ENCODE assay signal across 15 mouse cellular contexts in genomic region chr17:28253216-28253615, GRCm38 (mm10). TPM values are rescaled to one million over a fixed set of nuclear protein-coding genes. Genes with fewer than 3 reads are reported as not detected.
DNase-seq lines count a peak whose midpoint lies in the region; ATAC-seq and TF ChIP-seq lines count a peak whose summit lies in the region.
"Had no signal": no experiment of that assay in that cellular context is flagged by ENCODE, and none has a peak within 500 bp of the region (broad histone marks: within the 10 kb centered on the region; RNA-seq: fewer than 3 reads in every experiment).

No protein-coding gene starts in this region.

- 73% methylated on average over 7 of the region's 7 CpGs for WGBS in limb, embryonic 15.5 days
- 93% methylated on average over 7 of the region's 7 CpGs for WGBS in limb, embryonic 10.5 days
- 90% methylated on average over 7 of the region's 7 CpGs for WGBS in forebrain, postnatal 0 days

- no peak for TF ChIP-seq CTCF in forebrain, postnatal 0 days (IDR thresholded peaks at IDR 0.05; ENCODE audit: low read depth)

- no peak overlapping the region for H3K4me3 ChIP-seq in limb, embryonic 15.5 days
- no peak overlapping the region for H3K4me3 ChIP-seq in limb, embryonic 10.5 days
- H3K4me3 ChIP-seq in forebrain, postnatal 0 days (ENCODE audit: low read depth, low read length), result no peak overlapping the region
- H3K4me3 ChIP-seq: left cerebral cortex, adult 2 months; neural tube, embryonic 12.5 days had no signal

- H3K4me2 ChIP-seq in limb, embryonic 15.5 days, result no peak overlapping the region
- no peak overlapping the region for H3K4me2 ChIP-seq in forebrain, postnatal 0 days (ENCODE audit: low read depth)
- H3K4me2 ChIP-seq: neural tube, embryonic 12.5 days had no signal

- no peaks in the 10 kb centered on the region for H3K27me3 ChIP-seq in limb, embryonic 15.5 days
- no peaks in the 10 kb centered on the region for H3K27me3 ChIP-seq in limb, embryonic 10.5 days (ENCODE audit: low read depth, poor library complexity, severe bottlenecking)
- no peaks in the 10 kb centered on the region for H3K27me3 ChIP-seq in forebrain, postnatal 0 days (ENCODE audit: insufficient read depth, low read length)
- H3K27me3 ChIP-seq: neural tube, embryonic 12.5 days had no signal

- no peak overlapping the region for H3K9ac ChIP-seq in limb, embryonic 15.5 days
- H3K9ac ChIP-seq in forebrain, postnatal 0 days, result no peak overlapping the region
- H3K9ac ChIP-seq: neural tube, embryonic 12.5 days had no signal

- DNase-seq in limb, embryonic 10.5 days (ENCODE audit: low spot score), result no peak
- peak; percentile 46 for DNase-seq in embryo, embryonic 11 days
- peak; percentile 39 for DNase-seq in heart, postnatal 25 days (ENCODE audit: low spot score)
- peak; percentile 51 for DNase-seq in lung, postnatal 10 days
- no peak for DNase-seq in forebrain, postnatal 0 days
- DNase-seq in layer of hippocampus, postnatal 25 days (ENCODE audit: extremely low spot score in 1 of 2, low spot score in 1 of 2), result no peak
- DNase-seq in cerebellum, postnatal 36 days, result no peak
- DNase-seq: cerebellum, adult 11-12 months; right cerebral cortex, postnatal 4 days; thymus, postnatal 36 days had no signal

- no peak overlapping the region for H3K27ac ChIP-seq in limb, embryonic 15.5 days
- H3K27ac ChIP-seq in limb, embryonic 10.5 days, result no peak overlapping the region
- no peak overlapping the region for H3K27ac ChIP-seq in forebrain, postnatal 0 days (ENCODE audit: low read depth, low read length)
- H3K27ac ChIP-seq: left cerebral cortex, adult 2 months; macrophage; neural tube, embryonic 12.5 days had no signal

- peaks cover 9% of the 10 kb centered on the region; the same call in 1 of the 2 replicates for H3K36me3 ChIP-seq in limb, embryonic 15.5 days
- peaks cover 14% of the 10 kb centered on the region for H3K36me3 ChIP-seq in limb, embryonic 10.5 days
- H3K36me3 ChIP-seq in forebrain, postnatal 0 days (ENCODE audit: insufficient read depth), result no peaks in the 10 kb centered on the region
- H3K36me3 ChIP-seq: neural tube, embryonic 12.5 days had no signal

- H3K4me1 ChIP-seq in limb, embryonic 15.5 days, result peaks cover 63% of the 10 kb centered on the region
- H3K4me1 ChIP-seq in limb, embryonic 10.5 days, result peaks cover 61% of the 10 kb centered on the region
- H3K4me1 ChIP-seq in forebrain, postnatal 0 days (ENCODE audit: insufficient read depth), result no peaks in the 10 kb centered on the region

- intact Hi-C loops in heart, postnatal 25 days (cut with DNase I), result no loop called here

- H3K9me3 ChIP-seq in limb, embryonic 15.5 days, result no peaks in the 10 kb centered on the region
- H3K9me3 ChIP-seq in limb, embryonic 10.5 days (replicated peaks), result no peaks in the 10 kb centered on the region
- no peaks in the 10 kb centered on the region for H3K9me3 ChIP-seq in forebrain, postnatal 0 days (ENCODE audit: low read length)
- H3K9me3 ChIP-seq: neural tube, embryonic 12.5 days had no signal

- peak; percentile 52; the same call in 1 of the 2 replicates for ATAC-seq in limb, embryonic 15.5 days (ENCODE audit: insufficient number of reproducible peaks, low FRiP score, low TSS enrichment, low read depth)
- ATAC-seq in forebrain, postnatal 0 days, result no peak
- ATAC-seq: activated CD4-positive, CD25-positive, alpha-beta regulatory T cell, adult 4 months had no signal

RNA-seq across cellular contexts. Expression of gene Ppard, which starts 20.7 kb away (rescaled TPM):
- 3.4 and 3.6 TPM in 2 replicates for polyA plus RNA-seq in limb, embryonic 15.5 days (2015; fragmentation: Nextera tagmentation; extraction: Ambion mirVana)
- polyA plus RNA-seq in limb, embryonic 10.5 days (2016; fragmentation: Nextera tagmentation; extraction: Ambion mirVana), result 1.9 and 2.3 TPM in 2 replicates
- 10 to 100 TPM; 40.4 to 40.6 TPM for total RNA-seq in heart, postnatal 25 days (2021)
- 5.4 and 7.9 TPM in 2 replicates for total RNA-seq in forebrain, postnatal 0 days (2014; rRNA removed)
- 0.92 and 1.3 TPM in 2 replicates for polyA plus RNA-seq in forebrain, postnatal 0 days (2015; fragmentation: Nextera tagmentation; extraction: Ambion mirVana)
- 10 to 100 TPM; 19.9 to 22.9 TPM for total RNA-seq in layer of hippocampus, postnatal 25 days (2021)

RNA-seq across cellular contexts. Expression of gene Def6, which starts 45.6 kb away (rescaled TPM):
- 19.2 and 20.5 TPM in 2 replicates for polyA plus RNA-seq in limb, embryonic 15.5 days (2015; fragmentation: Nextera tagmentation; extraction: Ambion mirVana)
- 6.8 and 11.1 TPM in 2 replicates for polyA plus RNA-seq in limb, embryonic 10.5 days (2016; fragmentation: Nextera tagmentation; extraction: Ambion mirVana)
- 1 to 10 TPM; 2.4 to 2.8 TPM for total RNA-seq in heart, postnatal 25 days (2021)
- total RNA-seq in forebrain, postnatal 0 days (2014; rRNA removed), result 5.2 and 6.8 TPM in 2 replicates
- 6.8 and 8.5 TPM in 2 replicates for polyA plus RNA-seq in forebrain, postnatal 0 days (2015; fragmentation: Nextera tagmentation; extraction: Ambion mirVana)
- 1 to 10 TPM; 2.5 to 3.2 TPM for total RNA-seq in layer of hippocampus, postnatal 25 days (2021)

Comparison
In these comparisons a context has a peak if more than half of its experiments do, and no peak if none do; other contexts are left out.
1. DNase-seq: peak in embryo, embryonic 11 days (single experiment), heart, postnatal 25 days (single experiment) and lung, postnatal 10 days (single experiment); none in limb, embryonic 10.5 days (single experiment), forebrain, postnatal 0 days (single experiment), layer of hippocampus, postnatal 25 days (0 of 2) and cerebellum, postnatal 36 days (0 of 2).